Mouse (Mus musculus) MEL (cell line): ENCODE data around the gene Creld2. TPM values are rescaled to one million over a fixed set of nuclear protein-coding genes. Genes with fewer than 3 reads are reported as not detected.
"Not testable (repeated sequence)": the region's sequence is repeated elsewhere in the genome, so short reads cannot be mapped to it uniquely, and the experiment has no call there.

Source experiments
- DNase-seq: peaks from one replicate; pipeline ENCODE4 v3.0.0; 2011; ENCODE audit warnings: low read depth, low spot score
- H3K27ac ChIP-seq: 2 replicates; pipeline ENCODE4 v1.5.1; 2012; ENCODE audit warnings: low read depth, mild to moderate bottlenecking, control low read depth, low read length, moderate library complexity; ENCODE audit not compliant: control insufficient read depth
- H3K27me3 ChIP-seq, 2 experiments: fragments of 150-350 bp in 1 of 2; sonication (generic) in 1 of 2; 2 replicates each; pipeline ENCODE4 v1.6.1; 2012; ENCODE audit warnings: low read length in 2 of 2, mild to moderate bottlenecking in 2 of 2, improper control_type of control experiment in 1 of 2, moderate library complexity in 1 of 2; ENCODE audit not compliant: insufficient read depth in 2 of 2, control insufficient read depth in 1 of 2
- H3K36me3 ChIP-seq, 2 experiments: 2 replicates each; pipeline ENCODE4 v1.6.1; 2012 to 2014; ENCODE audit warnings: low read length in 2 of 2, improper control_type of control experiment in 1 of 2, inconsistent platforms in 1 of 2, mild to moderate bottlenecking in 1 of 2; ENCODE audit not compliant: insufficient read depth in 2 of 2, control insufficient read depth in 1 of 2
- H3K4me1 ChIP-seq, 2 experiments: fragments of 150-350 bp in 1 of 2; sonication (generic) in 1 of 2; 2 replicates each; pipeline ENCODE4 v1.6.1; 2012; ENCODE audit warnings: low read length in 2 of 2, improper control_type of control experiment in 1 of 2, mild to moderate bottlenecking in 1 of 2; ENCODE audit not compliant: insufficient read depth in 2 of 2, control insufficient read depth in 1 of 2
- H3K4me3 ChIP-seq, 2 experiments: fragments of 150-350 bp in 1 of 2; sonication (generic) in 1 of 2; 2 replicates each; pipeline ENCODE4 v1.5.1; 2012; ENCODE audit warnings: low read depth in 2 of 2, low read length in 2 of 2, mild to moderate bottlenecking in 2 of 2, moderate library complexity in 2 of 2, control low read depth in 1 of 2, improper control_type of control experiment in 1 of 2; ENCODE audit not compliant: control insufficient read depth in 1 of 2, insufficient read depth in 1 of 2
- H3K79me2 ChIP-seq: 2 replicates; pipeline ENCODE4 v1.6.1; 2012; ENCODE audit warnings: mild to moderate bottlenecking, low read length, moderate library complexity; ENCODE audit not compliant: control insufficient read depth, poor library complexity, insufficient read depth
- H3K9ac ChIP-seq: 2 replicates; pipeline ENCODE4 v1.6.1; 2012; ENCODE audit warnings: low read depth, mild to moderate bottlenecking, control low read depth, low read length, moderate library complexity; ENCODE audit not compliant: control insufficient read depth, poor library complexity, severe bottlenecking
- H3K9me3 ChIP-seq: fragments of 150-350 bp; sonication (generic); replicated peaks from 2 replicates; pipeline ENCODE4 v1.6.1; 2012; ENCODE audit warnings: mild to moderate bottlenecking, low read length, improper control_type of control experiment, moderate library complexity; ENCODE audit not compliant: insufficient read depth
- CHD2 ChIP-seq: IDR thresholded peaks from 2 replicates; pipeline ENCODE4 v1.6.1; 2011; ENCODE audit warnings: low read length, improper control_type of control experiment
- CTCF ChIP-seq, 3 experiments: IDR thresholded peaks in 2 of 3; conservative IDR thresholded peaks in 1 of 3; 2 replicates each; pipeline ENCODE4 v1.5.1; 2011 to 2012; ENCODE audit warnings: low read length in 3 of 3, low read depth in 2 of 3, mild to moderate bottlenecking in 2 of 3, improper control_type of control experiment in 1 of 3, inconsistent platforms in 1 of 3, mixed read lengths in 1 of 3, moderate library complexity in 1 of 3; ENCODE audit not compliant: control insufficient read depth in 1 of 3, insufficient read depth in 1 of 3, poor library complexity in 1 of 3, severe bottlenecking in 1 of 3
- E2F4 ChIP-seq: IDR thresholded peaks from 2 replicates; pipeline ENCODE4 v1.6.1; 2011; ENCODE audit warnings: low read depth, low read length, improper control_type of control experiment, borderline replicate concordance
- ELF1 ChIP-seq: IDR thresholded peaks from 2 replicates; pipeline ENCODE4 v1.6.1; 2014; ENCODE audit warnings: low read depth, mild to moderate bottlenecking, inconsistent platforms, low read length, improper control_type of control experiment, moderate library complexity
- EP300 ChIP-seq, 2 experiments: IDR thresholded peaks; 2 replicates each; pipeline ENCODE4 v1.6.1; 2011; ENCODE audit warnings: improper control_type of control experiment in 2 of 2, low read length in 2 of 2, low read depth in 1 of 2, mild to moderate bottlenecking in 1 of 2
- ETS1 ChIP-seq: IDR thresholded peaks from 2 replicates; pipeline ENCODE4 v1.6.1; 2012; ENCODE audit warnings: low read depth, mild to moderate bottlenecking, inconsistent platforms, low read length, improper control_type of control experiment, moderate library complexity
- HCFC1 ChIP-seq: IDR thresholded peaks from 2 replicates; pipeline ENCODE4 v1.6.1; 2012; ENCODE audit warnings: low read depth, mild to moderate bottlenecking, inconsistent platforms, low read length, improper control_type of control experiment, moderate library complexity
- JUND ChIP-seq: IDR thresholded peaks from 2 replicates; pipeline ENCODE4 v1.6.1; 2011; ENCODE audit warnings: low read depth, mild to moderate bottlenecking, improper control_type of control experiment, low read length
- MAX ChIP-seq: IDR thresholded peaks from 2 replicates; pipeline ENCODE4 v1.6.1; 2011; ENCODE audit warnings: low read length, improper control_type of control experiment
- MEF2A ChIP-seq: IDR thresholded peaks from 2 replicates; pipeline ENCODE4 v1.6.1; 2014; ENCODE audit warnings: low read depth, mild to moderate bottlenecking, inconsistent platforms, low read length, improper control_type of control experiment; ENCODE audit not compliant: poor library complexity, insufficient replicate concordance, severe bottlenecking; ENCODE audit errors: extremely low read depth
- MYB ChIP-seq: IDR thresholded peaks from 2 replicates; pipeline ENCODE4 v1.6.1; 2011; ENCODE audit warnings: mild to moderate bottlenecking, low read depth, low read length, improper control_type of control experiment
- MYC ChIP-seq: IDR thresholded peaks from 2 replicates; pipeline ENCODE4 v1.6.1; 2011; ENCODE audit warnings: low read depth, mild to moderate bottlenecking, low read length, improper control_type of control experiment, moderate library complexity
- NRF1 ChIP-seq: IDR thresholded peaks from 2 replicates; pipeline ENCODE4 v1.6.1; 2014; ENCODE audit warnings: low read depth, mild to moderate bottlenecking, inconsistent platforms, low read length, improper control_type of control experiment, moderate library complexity; ENCODE audit not compliant: poor library complexity, insufficient read depth, severe bottlenecking
- POLR2AphosphoS2 ChIP-seq: IDR thresholded peaks from 2 replicates; pipeline ENCODE4 v1.6.1; 2011; ENCODE audit warnings: low read length, improper control_type of control experiment
- RAD21 ChIP-seq: IDR thresholded peaks from 2 replicates; pipeline ENCODE4 v1.6.1; 2011; ENCODE audit warnings: mild to moderate bottlenecking, low read depth, low read length, improper control_type of control experiment
- SMC3 ChIP-seq: IDR thresholded peaks from 2 replicates; pipeline ENCODE4 v1.6.1; 2011; ENCODE audit warnings: low read depth, low read length, improper control_type of control experiment
- TAL1 ChIP-seq: IDR thresholded peaks from 2 replicates; pipeline ENCODE4 v1.6.1; 2012; ENCODE audit warnings: mild to moderate bottlenecking, inconsistent platforms, low read length, moderate library complexity, mixed read lengths
- ZC3H11A ChIP-seq: IDR thresholded peaks from 2 replicates; pipeline ENCODE4 v1.6.1; 2012; ENCODE audit warnings: low read depth, mild to moderate bottlenecking, inconsistent platforms, low read length, improper control_type of control experiment
- ZNF384 ChIP-seq: IDR thresholded peaks from 2 replicates; pipeline ENCODE4 v1.6.1; 2012; ENCODE audit warnings: low read depth, mild to moderate bottlenecking, inconsistent platforms, low read length, improper control_type of control experiment
- polyA plus RNA-seq, 2 experiments: library from polyadenylated mRNA; stranded (reverse) in 1 of 2; unstranded in 1 of 2; fragments of >175 nt in 1 of 2; fragments of >200 nt in 1 of 2; gene quantifications; 2 replicates each; pipeline versions ENCODE4 v1.2.1 to v1.2.4; 2012; ENCODE audit warnings: low replicate concordance in 2 of 2, low read depth in 1 of 2; ENCODE audit not compliant: insufficient read length in 2 of 2, insufficient read depth in 1 of 2, missing spikeins in 1 of 2
- total RNA-seq: library from RNA; depleted of rRNA; stranded (reverse); fragments of 300-350 nt; gene quantifications from 2 replicates; pipeline ENCODE4 v1.2.3, GENCODE M21; 2012

Creld2 gene
- total and polyA plus RNA-seq, 3 experiments: 118 to 188 TPM; not detected in 1

GRCm38 (mm10) chr15:88819026-88819905, at the start of gene Creld2, which contains the start of gene Alg12 (continued):
- no peak for TF ChIP-seq RAD21
- TF ChIP-seq POLR2AphosphoS2: peak; percentile 83
- no peak for TF ChIP-seq MYB
- peak; percentile 93 for TF ChIP-seq ELF1
- 0 out of 2 replicates have a peak, but pooled peaks have one; percentile 52 for TF ChIP-seq MYC

- H3K27ac ChIP-seq, H3K79me2 ChIP-seq, H3K4me1 ChIP-seq, DNase-seq, H3K27me3 ChIP-seq, H3K4me3 ChIP-seq, H3K9ac ChIP-seq, H3K9me3 ChIP-seq: not testable (repeated sequence)
- peaks cover 0 to 19% of the 10 kb centered on the region in 2 experiments; a peak in 3 of 4 replicates for H3K36me3 ChIP-seq
- peak; percentile 84 for TF ChIP-seq ZNF384
- peak; percentile 58; the same call in 1 of the 2 replicates for TF ChIP-seq MYC
- 0 out of 2 replicates have a peak, but pooled peaks have one; percentile 4 for TF ChIP-seq SMC3
- TF ChIP-seq CTCF (IDR thresholded peaks at IDR 0.05 in 2 of 3, conservative IDR thresholded peaks at IDR 0.05 in 1 of 3; ENCODE audit: control insufficient read depth in 1 of 3, insufficient read depth in 1 of 3, low read depth in 2 of 3, low read length in 3 of 3, poor library complexity in 1 of 3, severe bottlenecking in 1 of 3): peak in 2 of 3 experiments; percentile 16 to 34; a peak in 3 of 6 replicates
Measured at GRCm38 (mm10) chr15:88774630-88775029, 44.8 kb upstream of the Creld2 start.

DNA sequence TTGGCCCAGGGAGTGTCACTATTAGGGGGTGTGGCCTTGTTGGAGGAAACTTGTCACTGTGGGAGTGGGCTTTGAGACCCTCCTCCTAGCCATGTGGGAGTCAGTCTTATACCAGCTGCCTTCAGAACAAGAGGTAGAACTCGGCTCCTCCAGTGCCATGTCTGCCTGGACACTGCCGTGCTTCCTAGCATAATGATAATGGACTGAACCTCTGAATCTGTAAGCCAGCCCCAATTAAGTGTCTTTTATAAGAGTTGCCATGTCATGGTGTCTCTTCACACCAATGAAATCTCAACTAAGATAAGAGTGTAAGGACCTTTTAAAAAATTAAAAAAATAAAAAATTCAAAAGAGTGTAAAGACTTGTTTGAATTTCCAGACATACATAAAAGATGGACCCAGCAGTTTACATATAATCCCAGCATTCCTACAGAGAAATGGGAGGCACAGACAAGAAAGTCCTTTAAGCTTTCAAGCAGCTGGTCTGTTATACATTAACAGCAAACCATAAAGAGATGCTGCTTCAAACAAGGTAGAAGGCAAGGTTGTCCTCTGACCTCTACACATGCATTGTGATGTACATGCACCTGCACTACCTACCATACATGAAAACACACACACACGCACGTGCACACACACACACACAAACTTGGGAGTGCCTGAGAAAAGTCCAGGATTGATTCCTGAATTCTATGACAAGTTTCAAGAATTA, 27.2 kb upstream of the Creld2 start:
- Histone ChIP-seq H3K9me3 (no peaks in the 10 kb centered on the region), H3K27ac (no peak overlapping the region), H3K36me3 (no peaks in the 10 kb centered on the region), H3K4me3 (no peak overlapping the region), H3K4me1 (peaks cover 0 to 5% of the 10 kb centered on the region in 2 experiments; a peak in 1 of 4 replicates), H3K27me3 (0 out of 4 replicates have a peak, but pooled peaks cover 0 to 2% of the 10 kb centered on the region in 2 experiments), H3K9ac (no peak overlapping the region), H3K79me2 (no peaks in the 10 kb centered on the region)
- DNase-seq: no peak
- TF ChIP-seq ZC3H11A (no peak), MYC (no peak), RAD21 (no peak), MAX (no peak), E2F4 (no peak), MEF2A (no peak), NRF1 (no peak), CHD2 (no peak), TAL1 (no peak), EP300 (IDR thresholded peaks at IDR 0.05; ENCODE audit: low read depth in 1 of 2, low read length in 2 of 2) (no peak), JUND (no peak), HCFC1 (no peak), POLR2AphosphoS2 (no peak), ETS1 (no peak)

DNA sequence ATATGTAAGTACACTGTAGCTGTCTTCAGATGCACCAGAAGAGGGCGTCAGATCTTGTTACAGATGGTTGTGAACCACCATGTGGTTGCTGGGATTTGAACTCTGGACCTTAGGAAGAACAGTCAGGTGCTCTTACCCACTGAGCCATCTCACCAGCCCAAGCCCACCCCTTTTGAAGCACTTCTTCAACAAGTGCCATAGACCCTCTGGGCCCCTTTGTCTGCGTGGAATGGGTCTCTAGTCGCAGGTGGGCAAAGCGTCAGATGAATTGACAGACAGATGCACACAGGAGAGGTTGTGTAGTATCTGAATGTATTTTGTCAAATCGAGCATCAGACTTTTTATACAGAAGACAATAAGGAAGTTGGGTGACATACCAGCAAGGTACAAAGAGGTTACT, 24.7 kb upstream of the Creld2 start:
- not testable (repeated sequence) for H3K9me3 ChIP-seq, H3K9ac ChIP-seq, DNase-seq, H3K79me2 ChIP-seq, H3K4me3 ChIP-seq, H3K27ac ChIP-seq, H3K36me3 ChIP-seq, H3K27me3 ChIP-seq, H3K4me1 ChIP-seq
